Mouse (Mus musculus): ENCODE results near the gene Ces1f. TPM values are rescaled to one million over a fixed set of nuclear protein-coding genes. Genes with fewer than 3 reads are reported as not detected.

Gene Ces1f
- total RNA-seq (2023) = not detected

GRCm38 (mm10) chr8:93279556-93279955 lies at the start of gene Ces1f:
Ces1f (minus strand) TSS chr8:93279747.

GRCm38 (mm10) chr8:93229446-93229845 lies 50.1 kb downstream of the Ces1f start, which contains the start of gene Ces1e:
Ces1e (minus strand) TSS chr8:93229619.

Other genes with a start within 250 kb of the Ces1f start
- not detected for gene Ces1a, start 231.6 kb downstream of the Ces1f start, total RNA-seq (2023)
- not detected for gene Ces1b, start 199.7 kb downstream of the Ces1f start, total RNA-seq (2023)
- not detected for gene Ces1c, start 148.5 kb downstream of the Ces1f start, total RNA-seq (2023)
- gene Ces1d, start 81.9 kb downstream of the Ces1f start, total RNA-seq (2023) = 10 to 100 TPM; 12.3 to 13.8 TPM
- gene Ces1e, start 50.1 kb downstream of the Ces1f start, total RNA-seq (2023) = not detected
- gene Ces1g, start 57.6 kb upstream of the Ces1f start, total RNA-seq (2023) = not detected
- not detected for gene Ces1h, start 100.0 kb upstream of the Ces1f start, total RNA-seq (2023)

Measured in neutrophil, adult 83 days (primary cell).